Mouse (Mus musculus) ES-E14 (cell line): ENCODE results near the gene Dnlz.

ENCODE experiments used
- HCFC1 ChIP-seq: IDR thresholded peaks from 2 replicates; pipeline ENCODE4 v1.6.1; 2012; ENCODE audit warnings: low read length, inconsistent platforms, borderline replicate concordance; ENCODE audit not compliant: insufficient read depth
- MAFK ChIP-seq: IDR thresholded peaks from 2 replicates; pipeline ENCODE4 v1.6.1; 2014; ENCODE audit warnings: mild to moderate bottlenecking, low read depth, low read length, inconsistent platforms; ENCODE audit not compliant: insufficient read depth
- ZNF384 ChIP-seq: IDR thresholded peaks from 2 replicates; pipeline ENCODE4 v1.6.1; 2012; ENCODE audit warnings: low read depth, low read length, inconsistent platforms

DNA sequence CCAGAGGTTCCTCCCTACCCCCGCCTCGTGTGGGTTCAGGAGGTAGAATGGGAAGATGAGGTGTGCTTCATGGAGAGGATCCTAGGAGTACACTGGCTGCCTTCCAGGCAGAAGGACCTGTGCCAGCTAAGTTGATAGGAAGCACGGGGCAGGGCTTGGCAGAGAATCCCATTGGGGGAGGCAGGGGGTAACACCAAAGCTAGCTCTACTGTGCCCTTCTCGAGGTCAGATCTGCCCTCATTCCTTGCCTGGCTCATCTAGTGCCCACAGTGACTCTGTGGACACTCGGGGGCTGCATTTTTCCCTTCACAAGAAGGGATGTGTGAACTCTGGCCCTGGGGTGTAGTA is 12.7 kb downstream of the Dnlz start:
- TF ChIP-seq HCFC1 (no peak), MAFK (no peak), ZNF384 (no peak)
